Mouse (Mus musculus) MEL (cell line): ENCODE results near the gene Atp8a2. TPM values are rescaled to one million over a fixed set of nuclear protein-coding genes. Genes with fewer than 3 reads are reported as not detected.

Experiments
- DNase-seq: peaks from one replicate; pipeline ENCODE4 v3.0.0; 2011; ENCODE audit warnings: low read depth, low spot score
- H3K27ac ChIP-seq: 2 replicates; pipeline ENCODE4 v1.5.1; 2012; ENCODE audit warnings: low read depth, mild to moderate bottlenecking, control low read depth, low read length, moderate library complexity; ENCODE audit not compliant: control insufficient read depth
- H3K27me3 ChIP-seq, 2 experiments: fragments of 150-350 bp in 1 of 2; sonication (generic) in 1 of 2; 2 replicates each; pipeline ENCODE4 v1.6.1; 2012; ENCODE audit warnings: low read length in 2 of 2, mild to moderate bottlenecking in 2 of 2, improper control_type of control experiment in 1 of 2, moderate library complexity in 1 of 2; ENCODE audit not compliant: insufficient read depth in 2 of 2, control insufficient read depth in 1 of 2
- H3K36me3 ChIP-seq, 2 experiments: 2 replicates each; pipeline ENCODE4 v1.6.1; 2012 to 2014; ENCODE audit warnings: low read length in 2 of 2, improper control_type of control experiment in 1 of 2, inconsistent platforms in 1 of 2, mild to moderate bottlenecking in 1 of 2; ENCODE audit not compliant: insufficient read depth in 2 of 2, control insufficient read depth in 1 of 2
- H3K4me1 ChIP-seq, 2 experiments: fragments of 150-350 bp in 1 of 2; sonication (generic) in 1 of 2; 2 replicates each; pipeline ENCODE4 v1.6.1; 2012; ENCODE audit warnings: low read length in 2 of 2, improper control_type of control experiment in 1 of 2, mild to moderate bottlenecking in 1 of 2; ENCODE audit not compliant: insufficient read depth in 2 of 2, control insufficient read depth in 1 of 2
- H3K4me3 ChIP-seq, 2 experiments: fragments of 150-350 bp in 1 of 2; sonication (generic) in 1 of 2; 2 replicates each; pipeline ENCODE4 v1.5.1; 2012; ENCODE audit warnings: low read depth in 2 of 2, low read length in 2 of 2, mild to moderate bottlenecking in 2 of 2, moderate library complexity in 2 of 2, control low read depth in 1 of 2, improper control_type of control experiment in 1 of 2; ENCODE audit not compliant: control insufficient read depth in 1 of 2, insufficient read depth in 1 of 2
- H3K79me2 ChIP-seq: 2 replicates; pipeline ENCODE4 v1.6.1; 2012; ENCODE audit warnings: mild to moderate bottlenecking, low read length, moderate library complexity; ENCODE audit not compliant: control insufficient read depth, poor library complexity, insufficient read depth
- H3K9ac ChIP-seq: 2 replicates; pipeline ENCODE4 v1.6.1; 2012; ENCODE audit warnings: low read depth, mild to moderate bottlenecking, control low read depth, low read length, moderate library complexity; ENCODE audit not compliant: control insufficient read depth, poor library complexity, severe bottlenecking
- H3K9me3 ChIP-seq: fragments of 150-350 bp; sonication (generic); replicated peaks from 2 replicates; pipeline ENCODE4 v1.6.1; 2012; ENCODE audit warnings: mild to moderate bottlenecking, low read length, improper control_type of control experiment, moderate library complexity; ENCODE audit not compliant: insufficient read depth
- CHD1 ChIP-seq: IDR thresholded peaks from 2 replicates; pipeline ENCODE4 v1.6.1; 2012; ENCODE audit warnings: low read depth, mild to moderate bottlenecking, inconsistent platforms, low read length, improper control_type of control experiment
- ELF1 ChIP-seq: IDR thresholded peaks from 2 replicates; pipeline ENCODE4 v1.6.1; 2014; ENCODE audit warnings: low read depth, mild to moderate bottlenecking, inconsistent platforms, low read length, improper control_type of control experiment, moderate library complexity
- EP300 ChIP-seq, 2 experiments: IDR thresholded peaks; 2 replicates each; pipeline ENCODE4 v1.6.1; 2011; ENCODE audit warnings: improper control_type of control experiment in 2 of 2, low read length in 2 of 2, low read depth in 1 of 2, mild to moderate bottlenecking in 1 of 2
- GABPA ChIP-seq: IDR thresholded peaks from 2 replicates; pipeline ENCODE4 v1.6.1; 2012; ENCODE audit warnings: low read depth, mild to moderate bottlenecking, inconsistent platforms, low read length, improper control_type of control experiment, moderate library complexity
- HCFC1 ChIP-seq: IDR thresholded peaks from 2 replicates; pipeline ENCODE4 v1.6.1; 2012; ENCODE audit warnings: low read depth, mild to moderate bottlenecking, inconsistent platforms, low read length, improper control_type of control experiment, moderate library complexity
- JUND ChIP-seq: IDR thresholded peaks from 2 replicates; pipeline ENCODE4 v1.6.1; 2011; ENCODE audit warnings: low read depth, mild to moderate bottlenecking, improper control_type of control experiment, low read length
- MAFK ChIP-seq: IDR thresholded peaks from 2 replicates; pipeline ENCODE4 v1.6.1; 2011; ENCODE audit warnings: low read depth, mild to moderate bottlenecking, low read length, improper control_type of control experiment, borderline replicate concordance
- MAZ ChIP-seq: IDR thresholded peaks from 2 replicates; pipeline ENCODE4 v1.6.1; 2012; ENCODE audit warnings: low read depth, mild to moderate bottlenecking, inconsistent platforms, low read length, improper control_type of control experiment
- MEF2A ChIP-seq: IDR thresholded peaks from 2 replicates; pipeline ENCODE4 v1.6.1; 2014; ENCODE audit warnings: low read depth, mild to moderate bottlenecking, inconsistent platforms, low read length, improper control_type of control experiment; ENCODE audit not compliant: poor library complexity, insufficient replicate concordance, severe bottlenecking; ENCODE audit errors: extremely low read depth
- MXI1 ChIP-seq: IDR thresholded peaks from 2 replicates; pipeline ENCODE4 v1.6.1; 2011; ENCODE audit warnings: mild to moderate bottlenecking, low read depth, low read length, improper control_type of control experiment
- MYC ChIP-seq: IDR thresholded peaks from 2 replicates; pipeline ENCODE4 v1.6.1; 2011; ENCODE audit warnings: low read depth, mild to moderate bottlenecking, low read length, improper control_type of control experiment, moderate library complexity
- POLR2AphosphoS2 ChIP-seq: IDR thresholded peaks from 2 replicates; pipeline ENCODE4 v1.6.1; 2011; ENCODE audit warnings: low read length, improper control_type of control experiment
- RAD21 ChIP-seq: IDR thresholded peaks from 2 replicates; pipeline ENCODE4 v1.6.1; 2011; ENCODE audit warnings: mild to moderate bottlenecking, low read depth, low read length, improper control_type of control experiment
- RCOR1 ChIP-seq: IDR thresholded peaks from 2 replicates; pipeline ENCODE4 v1.6.1; 2012; ENCODE audit warnings: low read depth, mild to moderate bottlenecking, inconsistent platforms, low read length, improper control_type of control experiment
- SMC3 ChIP-seq: IDR thresholded peaks from 2 replicates; pipeline ENCODE4 v1.6.1; 2011; ENCODE audit warnings: low read depth, low read length, improper control_type of control experiment
- TAL1 ChIP-seq: IDR thresholded peaks from 2 replicates; pipeline ENCODE4 v1.6.1; 2012; ENCODE audit warnings: mild to moderate bottlenecking, inconsistent platforms, low read length, moderate library complexity, mixed read lengths
- TCF12 ChIP-seq: IDR thresholded peaks from 2 replicates; pipeline ENCODE4 v1.6.1; 2014; ENCODE audit warnings: low read depth, mild to moderate bottlenecking, inconsistent platforms, low read length, improper control_type of control experiment, moderate library complexity
- USF1 ChIP-seq: IDR thresholded peaks from 2 replicates; pipeline ENCODE4 v1.6.1; 2014; ENCODE audit warnings: low read depth, mild to moderate bottlenecking, inconsistent platforms, low read length, improper control_type of control experiment, moderate library complexity
- USF2 ChIP-seq, 2 experiments: IDR thresholded peaks; 2 replicates each; pipeline ENCODE4 v1.6.1; 2011 to 2012; ENCODE audit warnings: improper control_type of control experiment in 2 of 2, low read length in 2 of 2, borderline replicate concordance in 1 of 2, inconsistent platforms in 1 of 2, low read depth in 1 of 2, mild to moderate bottlenecking in 1 of 2; ENCODE audit not compliant: insufficient read depth in 1 of 2
- ZC3H11A ChIP-seq: IDR thresholded peaks from 2 replicates; pipeline ENCODE4 v1.6.1; 2012; ENCODE audit warnings: low read depth, mild to moderate bottlenecking, inconsistent platforms, low read length, improper control_type of control experiment
- ZKSCAN1 ChIP-seq: IDR thresholded peaks from 2 replicates; pipeline ENCODE4 v1.6.1; 2012; ENCODE audit warnings: low read depth, mild to moderate bottlenecking, inconsistent platforms, low read length, improper control_type of control experiment, moderate library complexity
- ZMIZ1 ChIP-seq: IDR thresholded peaks from 2 replicates; pipeline ENCODE4 v1.6.1; 2012; ENCODE audit warnings: low read depth, mild to moderate bottlenecking, inconsistent platforms, low read length, improper control_type of control experiment, moderate library complexity
- ZNF384 ChIP-seq: IDR thresholded peaks from 2 replicates; pipeline ENCODE4 v1.6.1; 2012; ENCODE audit warnings: low read depth, mild to moderate bottlenecking, inconsistent platforms, low read length, improper control_type of control experiment
- polyA plus RNA-seq, 2 experiments: library from polyadenylated mRNA; stranded (reverse) in 1 of 2; unstranded in 1 of 2; fragments of >175 nt in 1 of 2; fragments of >200 nt in 1 of 2; gene quantifications; 2 replicates each; pipeline versions ENCODE4 v1.2.1 to v1.2.4; 2012; ENCODE audit warnings: low replicate concordance in 2 of 2, low read depth in 1 of 2; ENCODE audit not compliant: insufficient read length in 2 of 2, insufficient read depth in 1 of 2, missing spikeins in 1 of 2
- total RNA-seq: library from RNA; depleted of rRNA; stranded (reverse); fragments of 300-350 nt; gene quantifications from 2 replicates; pipeline ENCODE4 v1.2.3, GENCODE M21; 2012

The Atp8a2 gene
- total and polyA plus RNA-seq, 3 experiments = 0.29 to 0.39 TPM; not detected in 1

DNA sequence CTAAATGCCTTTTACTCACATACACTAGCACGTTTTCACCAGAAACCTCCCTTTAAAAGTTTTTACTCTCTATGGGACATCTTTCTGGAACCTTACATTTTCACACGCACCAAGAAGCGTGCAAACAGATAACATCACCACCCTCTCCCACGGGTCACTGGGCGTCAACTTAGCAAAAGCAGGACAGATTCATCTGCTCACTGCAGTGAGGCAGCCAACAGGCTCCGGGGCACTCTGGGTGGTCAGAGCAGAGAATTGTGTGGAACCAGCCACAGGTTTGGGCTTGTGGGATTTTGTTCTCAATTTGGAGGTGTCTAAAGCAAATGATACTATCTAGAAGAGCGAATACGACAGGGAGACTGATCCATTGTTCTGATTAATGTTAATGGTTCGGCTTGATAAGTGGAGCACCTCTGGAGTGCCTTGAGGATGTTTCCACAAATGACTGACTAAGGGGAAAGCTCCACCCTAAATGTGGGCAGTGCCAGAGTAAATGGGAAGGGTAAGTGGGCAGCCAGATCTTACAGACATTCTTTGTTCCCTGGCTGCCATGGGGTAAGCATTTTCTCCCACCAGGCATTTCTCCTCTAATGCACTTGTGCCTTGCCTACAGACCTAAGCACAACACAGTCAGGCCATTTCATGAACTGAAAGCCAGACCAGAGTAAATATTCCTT, 236.6 kb downstream of the Atp8a2 start:
- Histone ChIP-seq H3K4me3 (no peak overlapping the region), H3K27me3 (no peaks in the 10 kb centered on the region), H3K79me2 (no peaks in the 10 kb centered on the region), H3K9me3 (no peaks in the 10 kb centered on the region), H3K36me3 (no peaks in the 10 kb centered on the region), H3K4me1 (no peaks in the 10 kb centered on the region)
- no peak for TF ChIP-seq ZMIZ1
- TF ChIP-seq, all 39 proteins: peak for 0
- no peak overlapping the region for H3K9ac ChIP-seq
- H3K27ac ChIP-seq = no peak overlapping the region
- DNase-seq = no peak

GRCm38 (mm10) chr14:59959723-59960122, 237.3 kb downstream of the Atp8a2 start:
- no peaks in the 10 kb centered on the region for H3K27me3 ChIP-seq
- DNase-seq = no peak
- H3K9ac ChIP-seq = no peak overlapping the region
- no peaks in the 10 kb centered on the region for H3K36me3 ChIP-seq
- no peaks in the 10 kb centered on the region for H3K4me1 ChIP-seq
- H3K9me3 ChIP-seq = no peaks in the 10 kb centered on the region
- no peaks in the 10 kb centered on the region for H3K79me2 ChIP-seq
- H3K27ac ChIP-seq = no peak overlapping the region
- TF ChIP-seq MYC = no peak
- no peak for TF ChIP-seq EP300 (IDR thresholded peaks at IDR 0.05; ENCODE audit: low read depth in 1 of 2, low read length in 2 of 2)
- TF ChIP-seq ZNF384 = no peak
- TF ChIP-seq ELF1 = no peak
- no peak for TF ChIP-seq GABPA
- no peak for TF ChIP-seq ZKSCAN1
- TF ChIP-seq MEF2A = no peak
- no peak for TF ChIP-seq ZC3H11A
- no peak for TF ChIP-seq RAD21
- TF ChIP-seq USF2 (IDR thresholded peaks at IDR 0.05; ENCODE audit: borderline replicate concordance in 1 of 2, insufficient read depth in 1 of 2, low read depth in 1 of 2, low read length in 2 of 2) = no peak
- no peak for TF ChIP-seq CHD1
- no peak for TF ChIP-seq MXI1
- no peak for TF ChIP-seq SMC3
- no peak overlapping the region for H3K4me3 ChIP-seq

DNA sequence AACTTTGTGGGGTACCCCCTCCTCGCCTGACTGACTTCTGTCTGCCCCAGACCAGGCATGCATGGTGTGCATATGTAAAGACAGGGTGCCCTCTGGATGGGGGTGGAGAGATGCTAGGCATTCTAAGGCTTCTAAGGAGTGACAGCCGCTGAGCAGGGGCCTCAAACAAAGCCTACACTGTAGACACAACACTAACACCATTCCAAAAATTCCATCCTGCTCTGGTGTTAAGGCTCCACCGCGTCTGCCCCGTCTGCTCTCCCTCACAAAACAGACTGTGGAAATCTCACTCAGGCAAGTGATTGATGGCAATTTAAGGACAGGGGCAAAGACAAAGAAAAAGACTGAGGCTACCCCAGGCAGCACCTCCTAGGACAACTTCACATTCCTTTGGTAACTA, 247.0 kb downstream of the Atp8a2 start:
- Histone ChIP-seq H3K79me2 (no peaks in the 10 kb centered on the region), H3K4me3 (no peak overlapping the region), H3K9me3 (no peaks in the 10 kb centered on the region), H3K4me1 (no peaks in the 10 kb centered on the region), H3K27me3 (no peaks in the 10 kb centered on the region), H3K27ac (no peak overlapping the region), H3K36me3 (no peaks in the 10 kb centered on the region), H3K9ac (no peak overlapping the region)
- TF ChIP-seq GABPA (no peak), TAL1 (no peak), JUND (no peak), ZMIZ1 (no peak), SMC3 (no peak), MEF2A (no peak), TCF12 (no peak), ZC3H11A (no peak), MAFK (no peak), RCOR1 (no peak), MAZ (no peak), HCFC1 (no peak), USF1 (no peak), POLR2AphosphoS2 (no peak), ZNF384 (no peak), ELF1 (no peak)
- DNase-seq = no peak
